Mouse (Mus musculus): ENCODE results near the gene Ctsz. TPM values are rescaled to one million over a fixed set of nuclear protein-coding genes. Genes with fewer than 3 reads are reported as not detected.

Gene Ctsz
- polyA plus RNA-seq, 1 experiment from 2014 or later, result 80.8 TPM

DNA sequence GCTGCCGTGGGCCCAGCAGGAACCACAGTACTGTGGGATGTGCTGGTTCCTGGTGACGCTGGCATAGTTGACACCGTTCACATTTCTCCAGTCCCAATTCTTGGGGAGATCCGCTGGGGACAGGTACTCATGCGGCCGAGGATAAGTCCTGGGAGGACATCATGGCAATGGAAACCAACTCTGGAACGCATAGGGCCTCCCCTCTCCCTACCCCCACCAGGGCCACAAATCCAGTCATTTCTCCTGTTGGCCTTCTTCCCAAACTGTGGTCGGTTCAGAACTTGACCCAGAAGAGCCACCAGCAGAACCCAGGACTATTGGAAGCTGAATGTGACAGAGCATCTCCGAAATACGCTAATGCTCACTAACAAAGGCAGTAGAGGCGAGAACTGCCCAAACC, 658 bp downstream of the Ctsz start:
- Histone ChIP-seq H3K4me3 (peak overlapping the region; percentile 53), H3K4me1 (replicated peaks) (peaks cover 23% of the 10 kb centered on the region), H3K4me2 (peak overlapping the region; percentile 73), H3K36me3 (peaks cover 3% of the 10 kb centered on the region; the same call in 1 of the 2 replicates), H3K27ac (peak overlapping the region; percentile 18; the same call in 1 of the 2 replicates), H3K9ac (peak overlapping the region; percentile 73), H3K9me3 (no peaks in the 10 kb centered on the region), H3K27me3 (no peaks in the 10 kb centered on the region)
- WGBS, result 66% methylated on average over 11 of the region's 11 CpGs
- ATAC-seq (ENCODE audit: low FRiP score), result 0 out of 2 replicates have a peak, but pooled peaks have one; percentile 1

DNA sequence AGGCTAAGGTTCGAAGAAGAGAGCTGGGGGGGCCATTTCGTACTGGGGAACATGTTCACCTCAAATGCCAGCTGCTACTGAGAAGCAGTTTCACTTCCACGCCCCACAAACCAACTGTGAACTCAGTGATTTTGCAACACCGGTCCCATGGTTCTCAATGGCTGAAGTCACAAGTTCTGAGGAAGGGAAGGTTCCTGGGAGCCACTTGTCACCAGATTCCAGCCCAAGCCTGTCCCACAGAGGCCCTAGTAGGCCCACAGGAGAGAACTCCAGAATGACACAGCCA, 1.2 kb downstream of the Ctsz start:
- peaks cover 4% of the 10 kb centered on the region; the same call in 1 of the 2 replicates for H3K36me3 ChIP-seq
- H3K4me2 ChIP-seq, result peak overlapping the region; percentile 73; the same call in 1 of the 2 replicates
- no peak overlapping the region for H3K4me3 ChIP-seq
- H3K27ac ChIP-seq, result 0 out of 2 replicates have a peak overlapping the region, but pooled peaks have one; percentile 18
- H3K4me1 ChIP-seq (replicated peaks), result peaks cover 23% of the 10 kb centered on the region
- WGBS, result 98% methylated on average over 4 of the region's 4 CpGs
- 0 out of 2 replicates have a peak overlapping the region, but pooled peaks have one; percentile 73 for H3K9ac ChIP-seq
- no peak for ATAC-seq (ENCODE audit: low FRiP score)
- H3K9me3 ChIP-seq, result no peaks in the 10 kb centered on the region
- H3K27me3 ChIP-seq, result no peaks in the 10 kb centered on the region

DNA sequence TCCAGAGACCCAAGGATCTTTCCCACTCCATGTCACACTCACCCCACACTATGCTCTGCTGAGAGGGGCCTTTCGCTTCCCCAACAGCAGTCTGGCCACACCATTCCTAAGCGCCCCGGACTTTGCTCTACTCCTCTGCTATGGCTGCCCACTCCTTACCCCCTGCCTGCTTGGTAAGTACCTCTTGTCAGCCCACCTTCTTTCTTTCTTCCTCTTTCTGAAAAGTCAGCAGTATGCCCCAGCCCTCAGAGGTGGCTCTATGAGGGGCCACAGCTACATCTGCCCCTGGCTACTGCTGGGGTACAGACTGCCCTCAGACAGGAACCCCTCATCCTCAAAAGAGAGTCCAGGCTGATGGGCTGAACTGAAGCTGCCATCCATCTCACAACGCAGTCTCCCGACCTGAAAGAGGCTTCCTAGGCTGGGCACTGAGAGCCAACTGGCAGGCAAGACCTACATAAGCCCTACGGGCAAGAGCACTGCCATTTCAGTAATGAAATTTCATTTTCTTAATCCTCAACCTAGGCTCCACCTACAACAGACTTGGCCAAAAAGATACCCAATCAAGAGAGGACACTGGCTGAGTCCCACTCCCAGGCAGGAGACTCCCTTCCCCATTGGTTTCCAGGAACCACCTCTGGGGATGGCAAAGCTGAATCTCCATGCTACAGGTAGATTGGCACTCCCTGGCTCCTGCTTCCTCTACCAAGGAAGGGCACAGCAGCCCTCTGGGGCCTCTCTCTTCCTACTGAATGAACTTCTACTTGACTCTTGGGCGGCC, 1.7 kb downstream of the Ctsz start:
- Histone ChIP-seq H3K4me1 (replicated peaks) (peaks cover 23% of the 10 kb centered on the region), H3K27ac (no peak overlapping the region), H3K36me3 (peaks cover 8% of the 10 kb centered on the region), H3K9ac (no peak overlapping the region), H3K27me3 (no peaks in the 10 kb centered on the region), H3K4me2 (no peak overlapping the region), H3K4me3 (no peak overlapping the region), H3K9me3 (no peaks in the 10 kb centered on the region)
- no peak for ATAC-seq (ENCODE audit: low FRiP score)
- WGBS, result 95% methylated on average over 7 of the region's 7 CpGs

DNA sequence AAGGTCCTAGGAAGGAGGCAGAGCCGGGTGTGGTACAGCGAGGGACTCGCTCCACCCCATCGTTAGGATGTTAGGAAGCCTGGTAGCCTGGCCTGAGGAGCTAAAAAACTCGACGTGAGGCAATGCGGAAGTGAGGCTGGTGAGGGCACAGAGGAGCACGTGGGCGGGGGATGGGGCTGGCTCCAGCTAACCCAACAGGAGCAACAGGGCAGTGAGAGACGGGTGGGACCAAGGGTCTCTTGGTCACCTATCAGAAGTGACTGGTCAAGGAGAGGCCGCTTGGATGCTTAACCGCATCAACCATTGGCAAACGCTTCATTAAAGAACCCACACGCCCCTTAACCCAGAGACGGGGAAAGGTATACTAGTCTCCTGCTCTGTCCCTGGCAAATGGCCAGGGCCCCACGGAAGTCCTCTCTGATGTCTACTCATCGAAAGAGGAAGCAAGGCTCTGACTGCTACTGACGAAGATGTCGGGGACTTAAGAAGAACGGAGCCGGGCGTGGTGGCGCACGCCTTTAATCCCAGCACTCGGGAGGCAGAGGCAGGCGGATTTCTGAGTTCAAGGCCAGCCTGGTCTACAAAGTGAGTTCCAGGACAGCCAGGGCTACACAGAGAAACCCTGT, 2.6 kb downstream of the Ctsz start:
- Histone ChIP-seq H3K4me3 (no peak overlapping the region), H3K27ac (no peak overlapping the region), H3K9ac (no peak overlapping the region), H3K4me2 (no peak overlapping the region), H3K27me3 (no peaks in the 10 kb centered on the region), H3K4me1 (replicated peaks) (peaks cover 23% of the 10 kb centered on the region), H3K9me3 (no peaks in the 10 kb centered on the region), H3K36me3 (peaks cover 8% of the 10 kb centered on the region)
- ATAC-seq (ENCODE audit: low FRiP score), result no peak
- WGBS, result 95% methylated on average over 26 of the region's 26 CpGs

DNA sequence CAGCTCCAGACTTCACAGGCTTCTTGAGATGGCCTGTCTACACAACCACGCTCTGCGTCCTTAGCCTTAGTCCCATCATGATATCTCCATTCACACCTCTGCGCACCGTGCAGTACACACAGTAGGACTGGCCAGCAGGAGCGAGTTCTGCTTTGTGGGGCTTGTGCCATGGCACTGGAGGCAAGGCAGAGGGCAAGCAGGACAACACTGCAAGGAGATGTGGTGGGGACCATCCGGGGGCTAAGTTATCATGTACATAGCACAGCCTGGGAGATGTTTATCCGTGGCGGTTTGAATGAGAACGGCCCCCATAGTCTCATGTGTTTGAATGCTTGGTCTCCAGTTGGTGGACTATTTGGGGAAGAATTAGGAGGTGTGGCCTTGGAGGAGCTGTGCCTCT, 3.9 kb downstream of the Ctsz start:
- ATAC-seq (ENCODE audit: low FRiP score), result no peak
- no peak overlapping the region for H3K4me3 ChIP-seq
- H3K27ac ChIP-seq, result no peak overlapping the region
- 97% methylated on average over 9 of the region's 9 CpGs for WGBS
- no peak overlapping the region for H3K4me2 ChIP-seq
- no peaks in the 10 kb centered on the region for H3K27me3 ChIP-seq
- no peak overlapping the region for H3K9ac ChIP-seq
- peaks cover 15% of the 10 kb centered on the region for H3K36me3 ChIP-seq
- no peaks in the 10 kb centered on the region for H3K9me3 ChIP-seq
- H3K4me1 ChIP-seq (replicated peaks), result peaks cover 23% of the 10 kb centered on the region

DNA sequence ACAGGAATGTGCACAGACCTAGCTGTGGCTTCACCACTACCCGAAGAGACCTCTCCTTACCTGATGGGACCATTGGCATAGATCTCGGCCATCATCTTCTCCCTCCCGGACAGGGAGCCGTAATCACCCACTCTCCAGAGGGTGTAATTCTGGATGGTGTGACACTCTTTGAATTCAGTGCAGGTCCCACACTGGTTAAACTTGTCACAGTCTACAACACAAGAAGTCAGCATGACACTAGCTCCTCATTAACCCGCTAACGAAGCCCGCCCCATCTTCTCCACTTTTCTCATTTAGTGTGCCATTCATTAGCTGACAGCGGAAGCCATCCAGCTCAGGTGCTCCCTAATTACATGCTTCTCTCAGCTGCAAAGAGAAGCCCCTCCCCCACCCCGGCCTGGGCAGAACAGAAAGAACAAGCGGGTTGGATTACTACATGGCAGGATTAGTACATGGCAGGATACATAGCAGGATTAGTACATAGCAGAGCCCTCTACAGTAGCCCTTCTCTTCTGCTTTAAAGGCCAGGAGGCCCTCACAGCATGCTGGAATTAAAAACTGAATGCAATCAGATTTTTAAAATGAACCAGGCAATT, 9.7 kb downstream of the Ctsz start:
- no peaks in the 10 kb centered on the region for H3K9me3 ChIP-seq
- H3K9ac ChIP-seq, result no peak overlapping the region
- H3K4me2 ChIP-seq, result no peak overlapping the region
- H3K4me1 ChIP-seq (replicated peaks), result peaks cover 8% of the 10 kb centered on the region; the same call in 1 of the 2 replicates
- ATAC-seq (ENCODE audit: low FRiP score), result peak; percentile 63
- H3K4me3 ChIP-seq, result no peak overlapping the region
- WGBS, result 60% methylated on average over 10 of the region's 10 CpGs
- peaks cover 69% of the 10 kb centered on the region for H3K36me3 ChIP-seq
- no peaks in the 10 kb centered on the region for H3K27me3 ChIP-seq
- peak overlapping the region; percentile 56; the same call in 1 of the 2 replicates for H3K27ac ChIP-seq

DNA sequence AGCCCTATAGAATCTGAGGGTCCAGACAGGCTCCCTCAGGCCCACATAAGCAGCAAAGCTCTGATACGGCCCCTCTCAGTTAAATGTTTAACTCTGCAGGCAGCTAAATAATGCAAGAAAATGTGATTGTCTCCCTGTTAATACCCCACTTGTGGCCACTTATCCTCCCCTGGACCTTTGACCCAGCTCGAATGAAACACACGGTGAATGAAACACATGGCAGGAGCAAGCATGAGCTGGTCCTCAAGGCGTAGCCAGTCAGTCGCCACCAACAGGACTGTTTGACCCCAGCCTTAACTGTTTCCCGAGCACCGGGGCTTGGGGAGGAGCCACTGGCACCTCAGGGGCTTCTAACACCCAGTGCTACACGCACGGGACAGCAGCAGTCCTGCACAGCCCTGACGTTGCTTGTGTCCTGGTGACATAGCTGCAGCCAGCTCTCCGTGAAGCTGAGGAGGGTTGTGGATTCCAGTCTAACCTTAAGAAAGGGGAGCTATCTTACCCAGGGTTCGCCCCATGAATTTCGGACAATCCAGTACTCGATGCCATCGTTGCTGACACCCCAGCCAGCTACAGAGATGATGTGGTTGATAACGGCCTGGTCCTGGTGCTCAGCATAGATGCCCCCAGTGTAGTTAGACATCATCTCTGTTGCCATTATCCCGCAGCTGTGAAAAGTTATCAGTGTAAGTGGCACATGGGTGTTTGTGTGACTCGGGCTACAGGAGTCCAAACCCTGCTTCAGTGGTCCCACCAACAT, 10.6 kb downstream of the Ctsz start:
- H3K36me3 ChIP-seq, result peaks cover 75% of the 10 kb centered on the region
- no peak overlapping the region for H3K4me3 ChIP-seq
- no peak overlapping the region for H3K9ac ChIP-seq
- H3K9me3 ChIP-seq, result no peaks in the 10 kb centered on the region
- no peak for ATAC-seq (ENCODE audit: low FRiP score)
- H3K4me2 ChIP-seq, result no peak overlapping the region
- no peaks in the 10 kb centered on the region for H3K27me3 ChIP-seq
- WGBS, result 83% methylated on average over 18 of the region's 18 CpGs
- H3K27ac ChIP-seq, result peak overlapping the region; percentile 56; the same call in 1 of the 2 replicates
- peaks cover 8% of the 10 kb centered on the region; the same call in 1 of the 2 replicates for H3K4me1 ChIP-seq (replicated peaks)

DNA sequence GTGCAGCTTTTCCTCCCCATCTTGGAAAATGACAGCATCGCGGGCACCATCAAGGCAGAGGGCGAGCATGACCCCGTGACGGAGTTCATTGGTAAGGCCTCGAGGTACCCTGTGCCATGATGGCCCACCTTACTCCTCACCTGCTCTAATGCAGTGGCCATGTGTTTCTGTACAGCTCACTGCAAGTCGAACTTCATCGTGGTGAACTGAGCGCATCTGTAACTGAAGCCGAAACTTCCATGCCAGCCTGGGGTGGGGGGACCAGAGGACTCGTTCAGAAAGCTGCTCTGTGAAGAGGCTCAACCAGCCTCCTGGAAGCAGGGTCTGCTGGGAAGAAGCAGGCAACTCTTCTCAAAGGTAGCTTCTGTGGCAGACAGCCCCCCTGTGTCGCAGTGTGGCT, 12.0 kb downstream of the Ctsz start:
- Histone ChIP-seq H3K4me2 (no peak overlapping the region), H3K27ac (no peak overlapping the region), H3K36me3 (peaks cover 83% of the 10 kb centered on the region), H3K9me3 (no peaks in the 10 kb centered on the region), H3K4me3 (no peak overlapping the region), H3K27me3 (no peaks in the 10 kb centered on the region), H3K4me1 (replicated peaks) (peaks cover 8% of the 10 kb centered on the region; the same call in 1 of the 2 replicates), H3K9ac (no peak overlapping the region)
- ATAC-seq (ENCODE audit: low FRiP score), result no peak
- WGBS, result 95% methylated on average over 12 of the region's 12 CpGs

DNA sequence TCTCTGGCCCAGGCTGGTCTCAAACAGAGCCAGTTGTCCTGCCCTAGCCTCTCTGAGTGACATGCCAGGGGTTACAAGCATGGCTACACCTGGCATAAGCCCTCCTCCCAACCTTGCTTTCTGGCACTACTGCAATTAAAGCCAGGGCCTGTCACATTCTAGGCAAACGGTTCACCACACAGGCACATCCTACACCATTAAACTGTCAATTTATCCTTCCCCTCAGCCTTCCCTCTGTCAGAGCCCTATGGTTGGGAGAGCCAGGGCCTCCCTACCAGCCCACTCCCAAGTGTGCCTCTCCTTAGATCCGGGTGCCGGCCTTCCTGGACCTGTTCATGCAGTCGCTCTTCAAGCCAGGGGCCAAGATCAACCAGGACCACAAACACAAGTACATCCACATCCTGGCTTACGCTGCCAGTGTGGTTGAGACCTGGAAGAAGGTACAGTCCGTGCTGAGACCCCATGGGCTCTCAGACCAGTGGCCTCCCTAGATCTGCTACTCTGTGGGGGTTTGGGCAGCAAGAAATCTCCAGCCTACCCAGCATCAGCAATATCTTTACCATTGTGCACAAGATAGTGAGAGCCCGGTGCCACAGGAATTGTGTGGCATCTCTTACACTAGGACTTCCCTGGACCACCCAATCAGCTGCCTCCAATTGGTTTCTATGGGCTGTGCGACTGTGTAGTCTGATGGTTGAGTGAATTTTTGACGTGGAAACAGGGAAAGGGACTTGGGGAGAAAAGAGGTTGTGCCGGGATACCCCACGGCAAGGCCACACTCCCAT, 14.3 kb downstream of the Ctsz start:
- 93% methylated on average over 11 of the region's 11 CpGs for WGBS
- Histone ChIP-seq H3K4me3 (no peak overlapping the region), H3K4me1 (replicated peaks) (peaks cover 7% of the 10 kb centered on the region; the same call in 1 of the 2 replicates), H3K27me3 (no peaks in the 10 kb centered on the region), H3K36me3 (peaks cover 96% of the 10 kb centered on the region), H3K9ac (no peak overlapping the region), H3K4me2 (no peak overlapping the region), H3K27ac (no peak overlapping the region), H3K9me3 (no peaks in the 10 kb centered on the region)
- ATAC-seq (ENCODE audit: low FRiP score), result no peak

DNA sequence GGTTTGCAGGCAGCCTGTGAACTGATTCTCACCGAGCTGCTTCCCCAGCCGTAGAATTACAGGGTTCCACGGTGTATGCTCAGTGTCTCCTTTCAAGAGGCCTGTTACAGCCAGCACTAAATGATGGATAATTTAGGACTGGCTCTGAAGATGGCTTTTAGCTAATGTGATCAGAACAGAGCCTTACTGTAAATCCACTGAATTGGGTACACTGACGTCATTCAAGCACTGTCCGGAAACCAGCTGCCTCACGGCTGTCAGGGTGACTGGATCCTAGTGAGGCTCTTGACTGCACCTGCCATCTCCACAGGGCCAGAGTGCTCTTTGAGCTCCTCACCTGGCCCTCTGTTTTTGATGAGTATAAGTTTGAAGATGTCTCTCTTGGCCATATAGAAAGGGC, 17.7 kb downstream of the Ctsz start:
- H3K9ac ChIP-seq, result no peak overlapping the region
- H3K4me1 ChIP-seq (replicated peaks), result peaks cover 19% of the 10 kb centered on the region
- no peaks in the 10 kb centered on the region for H3K9me3 ChIP-seq
- WGBS, result 96% methylated on average over 6 of the region's 6 CpGs
- H3K27me3 ChIP-seq, result no peaks in the 10 kb centered on the region
- no peak for ATAC-seq (ENCODE audit: low FRiP score)
- H3K4me2 ChIP-seq, result no peak overlapping the region
- H3K4me3 ChIP-seq, result no peak overlapping the region
- peaks cover 63% of the 10 kb centered on the region for H3K36me3 ChIP-seq
- H3K27ac ChIP-seq, result no peak overlapping the region

DNA sequence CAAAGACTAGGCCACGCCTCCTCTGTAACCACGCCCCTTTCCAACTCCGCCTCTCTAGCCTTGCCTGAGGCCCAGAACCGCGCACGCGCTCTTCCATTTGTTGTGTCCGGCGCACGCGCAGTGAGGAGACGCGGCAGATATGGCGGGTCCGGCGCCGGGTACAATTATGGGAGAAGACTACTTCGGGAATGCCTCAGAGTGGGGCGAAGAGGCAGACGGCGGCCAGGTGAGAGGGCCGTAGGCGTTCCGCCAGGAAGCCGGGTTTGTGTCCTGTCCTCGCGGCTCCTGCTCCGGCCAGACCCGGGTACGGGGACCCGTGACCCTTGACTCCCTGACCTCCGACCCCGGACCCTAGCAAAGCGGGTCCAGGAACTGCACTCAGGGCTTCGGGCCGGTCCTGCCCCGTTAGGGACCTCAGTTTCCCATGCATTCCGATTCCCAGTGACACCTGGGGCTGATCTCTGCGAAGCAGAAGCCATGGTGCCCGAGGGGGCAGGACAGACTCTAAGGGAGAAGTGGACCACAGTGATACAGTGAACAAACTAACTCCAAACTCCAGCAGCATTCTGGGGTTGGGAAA, 23.0 kb downstream of the Ctsz start, which contains the start of gene Nelfcd:
Gene Nelfcd (plus strand): TSS at position 74 of the 580 bp plus-strand sequence.
- H3K4me1 ChIP-seq (replicated peaks), result peaks cover 21% of the 10 kb centered on the region
- under 1% methylated on average over 40 of the region's 40 CpGs for WGBS
- no peaks in the 10 kb centered on the region for H3K9me3 ChIP-seq
- peak within 1 kb of the TSS; percentile 86 for H3K4me2 ChIP-seq
- peak within 1 kb of the TSS; percentile 91 for H3K9ac ChIP-seq
- H3K36me3 ChIP-seq, result peaks cover 11% of the 10 kb centered on the region
- H3K27ac ChIP-seq, result peak within 1 kb of the TSS; percentile 35; the same call in 1 of the 2 replicates
- ATAC-seq (ENCODE audit: low FRiP score), result peak; percentile 92
- H3K4me3 ChIP-seq, result peak within 1 kb of the TSS; percentile 93
- no peaks in the 10 kb centered on the region for H3K27me3 ChIP-seq
